Mouse (Mus musculus): ENCODE measurements around the gene Cmtm2a.
"Not testable (repeated sequence)": the region's sequence is repeated elsewhere in the genome, so short reads cannot be mapped to it uniquely, and the experiment has no call there.

Gene Cmtm2a

DNA sequence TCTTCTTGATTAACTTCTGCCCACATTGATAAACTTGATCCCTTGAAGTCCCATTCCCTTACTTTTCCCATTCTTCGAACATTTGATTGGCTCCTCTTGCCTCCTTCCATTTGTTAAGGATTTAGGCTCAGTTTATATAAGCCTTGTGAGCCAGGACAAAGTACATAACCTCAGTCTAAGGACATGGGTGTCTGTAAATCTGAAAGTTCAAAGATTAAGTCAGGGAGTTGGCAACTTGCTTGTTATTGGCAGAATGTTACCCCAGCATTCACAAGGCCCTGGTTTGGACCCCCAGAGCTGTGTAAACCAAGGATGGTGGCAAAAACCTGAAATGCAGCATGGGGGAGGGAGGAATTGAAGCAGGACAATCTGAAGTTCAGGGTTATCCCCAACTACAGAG lies 1.4 kb upstream of the Cmtm2a start:
- DNase-seq (ENCODE audit: low spot score): no peak

DNA sequence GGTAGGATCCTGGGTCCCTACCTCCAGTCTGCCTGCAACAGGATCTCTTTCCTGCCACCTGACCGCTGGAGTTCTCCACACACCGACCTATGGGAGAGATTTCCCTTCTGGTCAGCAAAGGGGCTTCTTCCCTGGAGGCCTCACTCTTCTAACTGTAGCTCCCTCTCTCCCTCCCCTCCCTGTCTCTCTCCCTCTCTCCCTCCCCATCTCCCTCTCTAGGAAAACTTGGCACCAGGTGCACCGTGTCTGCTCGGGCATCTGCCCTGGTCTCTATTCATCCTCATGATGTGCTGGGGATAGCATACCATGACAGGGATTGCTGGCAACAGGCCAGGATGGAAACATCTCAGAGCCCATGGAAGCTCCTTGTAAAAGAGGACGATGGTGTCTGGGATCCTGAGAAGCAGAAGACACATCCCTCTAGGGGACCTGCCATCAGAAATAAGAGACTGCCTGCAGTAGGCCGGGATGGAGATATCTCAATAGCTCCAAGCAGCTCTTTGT lies 24.0 kb downstream of the Cmtm2a start:
- no peak for DNase-seq (ENCODE audit: low spot score)

DNA sequence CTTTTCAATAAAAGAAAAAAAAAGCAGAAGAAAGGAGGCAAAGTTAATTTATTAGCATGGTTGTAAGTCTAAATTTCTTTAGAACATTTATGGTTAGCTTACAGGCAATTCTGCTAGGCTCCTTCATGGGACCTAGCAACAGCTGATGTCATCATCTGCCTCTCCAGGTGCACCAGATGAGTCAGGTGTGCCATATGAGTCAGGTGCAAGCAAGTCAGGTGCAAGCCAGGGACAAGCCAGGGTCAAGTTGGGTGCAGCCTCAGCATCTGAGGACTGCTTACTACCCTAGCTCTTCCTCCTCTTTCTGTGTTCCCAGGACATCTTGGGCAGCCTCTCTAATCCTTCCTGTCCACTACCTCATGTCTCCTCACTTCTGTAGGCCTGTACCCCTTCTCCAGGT lies 24.6 kb downstream of the Cmtm2a start:
- DNase-seq (ENCODE audit: low spot score): no peak

DNA sequence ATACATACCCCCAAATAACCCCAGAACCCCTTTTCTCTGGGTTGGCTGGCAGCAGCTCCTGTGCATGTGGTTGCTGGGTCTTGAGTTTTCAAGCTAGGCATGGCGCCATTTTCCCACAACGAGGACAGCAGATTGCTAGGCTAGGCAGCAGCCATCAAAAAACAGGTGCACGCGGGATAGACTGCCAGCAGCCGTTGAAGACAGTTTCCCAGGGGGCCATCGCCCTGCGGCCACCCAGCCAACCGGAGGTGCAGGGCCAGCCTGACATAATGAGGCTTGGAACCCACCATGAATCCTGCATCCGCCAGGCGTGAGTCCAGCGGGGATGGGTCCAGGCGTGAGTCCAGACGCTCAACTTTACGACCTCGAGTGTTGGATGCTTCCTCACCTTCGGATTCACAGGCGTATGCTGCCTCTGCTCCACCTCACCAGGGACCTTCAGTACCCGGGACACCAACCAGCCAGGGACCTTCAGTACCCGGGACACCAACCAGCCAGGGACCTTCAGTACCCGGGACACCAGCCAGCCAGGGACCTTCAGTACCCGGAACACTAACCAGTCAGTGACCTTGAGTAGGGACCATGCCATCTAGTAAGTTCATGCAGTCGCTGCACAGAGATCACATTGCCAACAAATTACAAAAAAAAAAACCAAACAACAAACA lies 28.6 kb downstream of the Cmtm2a start:
- DNase-seq (ENCODE audit: low spot score): not testable (repeated sequence)

DNA sequence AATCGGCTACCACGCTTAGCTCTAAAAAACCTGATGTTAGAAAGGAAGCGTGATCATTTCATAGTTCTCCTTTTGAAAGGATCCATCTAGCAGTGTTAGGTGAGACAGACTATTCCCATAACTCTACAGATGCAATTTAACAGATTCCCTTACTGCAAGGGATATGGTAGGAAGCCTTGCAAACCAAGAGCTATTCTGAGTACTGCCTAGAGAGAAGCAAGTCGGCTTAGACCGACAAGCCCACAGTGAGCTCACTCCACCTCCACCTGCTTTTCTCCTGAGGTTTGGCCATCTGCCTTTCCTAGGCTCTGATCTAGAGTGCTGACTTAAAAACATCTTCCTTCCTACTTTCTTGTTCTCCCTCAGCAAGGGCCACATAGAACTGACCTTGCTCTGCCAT lies 31.2 kb downstream of the Cmtm2a start:
- not testable (repeated sequence) for DNase-seq (ENCODE audit: low spot score)

DNA sequence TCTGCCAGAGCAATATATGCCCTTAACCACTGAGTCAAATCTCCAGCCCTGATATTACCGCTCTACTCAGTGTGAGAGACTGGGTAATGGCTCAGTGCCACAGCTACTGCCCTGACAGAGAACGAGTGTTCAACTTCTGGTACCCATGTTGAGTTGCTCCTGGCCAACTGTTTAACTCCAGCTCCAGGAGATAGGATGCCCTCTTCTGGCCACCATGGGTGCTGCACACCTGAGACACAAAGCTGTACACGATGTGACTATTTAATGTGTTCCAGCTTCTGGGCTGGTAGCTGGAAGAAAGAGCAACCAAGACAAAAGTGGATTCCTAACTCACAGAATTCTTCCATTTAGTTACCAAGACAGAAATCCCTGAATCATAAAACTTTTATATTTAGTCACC lies 40.0 kb downstream of the Cmtm2a start:
- peak; percentile 15 for DNase-seq (ENCODE audit: low spot score)

DNA sequence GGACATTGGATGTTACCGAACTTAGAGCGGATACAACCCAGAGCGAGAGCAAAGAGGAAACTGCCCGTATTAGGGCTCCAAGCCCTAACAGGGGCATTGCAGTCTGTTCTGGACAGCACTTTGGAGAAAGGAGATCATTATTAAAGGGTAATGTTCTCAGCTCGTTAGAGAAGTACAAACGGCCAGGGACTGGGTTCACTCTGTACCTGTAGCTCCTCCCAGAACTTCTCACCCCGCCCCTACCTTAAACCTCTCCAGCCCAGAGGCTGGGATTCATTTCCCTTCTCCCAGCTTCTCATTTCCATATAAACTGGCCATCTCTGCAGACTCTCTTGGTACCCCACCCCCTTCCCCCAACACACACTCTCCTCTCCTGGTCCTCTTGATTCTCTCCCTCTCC lies 41.5 kb downstream of the Cmtm2a start:
- DNase-seq (ENCODE audit: low spot score): peak; percentile 30

DNA sequence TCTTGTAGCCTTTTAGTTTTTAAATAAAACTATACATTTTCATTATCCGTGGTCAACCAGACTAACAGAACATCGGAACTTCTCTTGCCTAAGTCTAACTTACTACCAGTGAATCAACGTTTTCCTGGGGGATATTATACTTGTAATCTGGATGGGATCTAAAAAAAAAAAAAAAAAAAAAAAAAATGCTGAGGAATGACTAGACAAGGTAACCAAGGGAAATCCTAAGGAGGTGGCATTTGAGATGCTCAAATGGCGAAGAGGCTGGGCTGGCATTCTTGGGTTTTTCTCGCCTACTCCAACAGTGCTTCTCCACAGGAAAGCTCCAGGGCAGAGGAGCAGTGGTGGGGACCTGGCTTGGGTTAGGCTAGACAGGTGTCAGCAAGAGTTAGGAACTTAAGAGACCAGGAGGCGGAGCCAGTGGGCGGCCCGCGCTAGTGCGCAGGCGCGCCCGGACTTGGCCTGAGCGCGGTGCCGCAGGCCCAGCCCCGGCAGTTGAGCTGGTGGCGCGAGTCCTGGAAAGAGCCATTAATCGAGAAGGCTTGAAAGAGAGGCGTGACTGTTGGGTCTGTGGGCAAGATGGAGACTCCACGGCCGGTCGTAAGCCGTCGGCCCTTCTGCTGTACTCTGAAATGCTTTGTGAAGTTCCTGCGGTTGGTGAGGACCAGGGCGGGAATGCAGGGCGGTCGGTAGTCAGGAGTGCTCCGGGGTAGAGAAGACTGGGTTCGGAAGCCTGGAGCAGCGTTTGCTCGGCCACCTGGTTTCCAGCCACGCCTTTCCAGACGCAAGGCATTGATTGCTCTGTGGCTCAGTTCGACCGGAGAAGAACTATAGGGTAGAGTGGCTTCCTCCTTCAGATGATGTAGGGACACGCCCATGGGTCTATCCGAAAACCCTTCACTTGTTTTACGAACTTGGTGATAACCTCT lies 42.3 kb downstream of the Cmtm2a start, which contains the start of gene Cklf:
TSS of gene Cklf (plus strand) at position 423 of the 929 bp plus-strand sequence.
- DNase-seq (ENCODE audit: low spot score): peak; percentile 96

DNA sequence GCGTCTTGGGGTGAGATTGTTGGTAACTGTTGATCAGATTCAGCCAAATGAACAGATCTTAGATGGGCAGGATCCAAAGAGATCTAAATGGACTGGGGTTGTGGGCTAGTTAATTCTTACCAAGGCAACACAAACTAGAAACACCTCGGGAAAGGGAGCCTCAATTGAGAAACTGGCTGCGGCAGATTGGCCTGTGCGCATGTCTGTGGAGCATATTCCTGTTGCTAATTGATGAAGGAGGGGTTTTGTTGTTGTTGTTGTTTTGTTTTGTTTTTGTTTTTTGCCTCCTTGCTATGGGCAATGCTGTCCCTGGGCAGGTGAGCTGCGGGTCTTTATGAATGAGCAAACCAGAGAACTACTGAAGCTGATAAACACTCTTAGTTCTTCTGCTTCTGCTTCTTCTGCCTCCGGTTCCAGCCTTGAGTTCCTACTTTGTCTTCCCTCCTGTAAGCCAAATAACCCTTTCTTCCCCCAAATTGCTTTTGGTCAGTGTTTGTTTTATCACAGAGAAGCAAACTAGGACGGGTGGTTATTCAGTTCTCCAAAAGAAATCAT lies 43.5 kb downstream of the Cmtm2a start:
- no peak for DNase-seq (ENCODE audit: low spot score)

DNA sequence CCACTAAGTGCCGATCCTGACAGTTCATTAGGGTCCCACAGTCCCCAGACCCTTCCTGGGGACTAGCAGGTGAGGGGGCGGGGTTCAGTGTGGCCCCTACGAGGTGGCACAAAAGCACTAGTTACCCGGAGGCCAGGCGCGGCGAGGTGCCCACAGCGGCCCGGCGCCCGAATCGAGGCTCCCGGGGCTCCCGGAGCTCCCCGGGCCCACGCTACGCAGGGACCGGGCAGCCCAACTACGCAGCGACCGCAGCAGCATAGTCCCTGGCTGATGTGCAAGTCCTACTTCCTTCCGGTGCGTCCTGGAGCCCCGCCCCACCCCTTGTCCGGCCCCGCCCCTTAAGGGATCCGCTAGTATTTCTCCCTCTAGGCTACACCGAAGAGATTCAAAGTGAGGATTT lies 44.7 kb downstream of the Cmtm2a start, which contains the start of gene Tk2:
TSS of gene Tk2 (minus strand) at position 283 of the 400 bp plus-strand sequence.
- peak; percentile 82 for DNase-seq (ENCODE audit: low spot score)

DNA sequence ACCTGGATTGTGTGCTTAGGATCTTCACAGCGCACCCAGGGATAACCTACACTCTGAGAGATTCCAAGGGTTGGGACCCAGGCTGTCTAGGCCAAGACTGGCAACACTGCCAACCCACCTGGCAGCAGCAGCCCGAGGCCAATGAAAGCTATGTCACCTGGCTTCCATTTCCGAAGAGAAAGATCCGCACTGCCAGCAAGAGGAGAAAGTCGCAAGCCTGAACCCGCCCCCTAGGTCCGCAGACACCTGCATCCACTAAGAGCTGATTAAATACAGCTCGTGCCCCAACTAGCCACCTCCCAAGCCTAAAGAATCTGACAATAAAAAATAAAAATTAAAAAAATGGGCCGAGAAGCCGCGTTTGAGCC lies 45.1 kb downstream of the Cmtm2a start:
- no peak for DNase-seq (ENCODE audit: low spot score)

DNA sequence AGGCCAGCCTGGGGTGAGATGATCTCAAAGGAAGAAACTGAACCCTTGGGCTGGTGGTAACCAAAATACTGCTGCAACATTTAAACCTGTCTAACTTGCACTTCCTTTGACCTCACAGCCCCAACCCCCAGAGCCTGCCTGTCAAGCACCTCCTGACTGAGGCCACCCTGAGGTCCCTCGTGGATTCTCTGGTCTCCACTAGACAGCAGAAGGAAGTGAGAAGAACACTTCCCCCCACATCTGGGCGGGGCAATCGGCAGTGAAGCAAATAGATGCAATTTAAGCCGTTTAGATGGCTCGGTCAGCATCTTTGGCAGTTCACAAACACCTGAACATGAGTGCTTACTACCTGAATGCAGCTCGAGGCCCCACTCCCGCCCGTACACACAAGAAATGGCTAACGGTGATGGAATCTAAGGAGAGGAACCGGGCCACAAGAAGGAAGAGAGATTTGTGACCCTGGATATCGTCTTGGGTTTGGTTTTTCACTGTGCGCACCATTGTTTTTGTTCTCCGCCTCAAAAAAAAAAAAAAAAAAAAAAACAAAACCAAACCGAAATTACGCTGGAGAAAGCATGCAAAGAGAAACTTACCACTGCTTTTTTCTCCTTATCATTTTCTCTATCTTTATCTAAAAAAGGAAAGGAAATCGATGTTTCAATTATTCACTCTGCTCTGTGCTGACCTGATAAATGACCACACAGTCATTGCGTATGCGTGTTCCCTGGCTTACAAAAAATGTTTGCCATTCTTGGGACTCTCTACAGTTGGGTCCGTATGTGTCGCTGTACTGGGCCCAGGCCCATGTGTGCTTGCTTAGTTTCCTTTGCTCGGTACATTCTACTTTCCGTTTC lies 45.7 kb downstream of the Cmtm2a start:
- DNase-seq (ENCODE audit: low spot score): no peak

DNA sequence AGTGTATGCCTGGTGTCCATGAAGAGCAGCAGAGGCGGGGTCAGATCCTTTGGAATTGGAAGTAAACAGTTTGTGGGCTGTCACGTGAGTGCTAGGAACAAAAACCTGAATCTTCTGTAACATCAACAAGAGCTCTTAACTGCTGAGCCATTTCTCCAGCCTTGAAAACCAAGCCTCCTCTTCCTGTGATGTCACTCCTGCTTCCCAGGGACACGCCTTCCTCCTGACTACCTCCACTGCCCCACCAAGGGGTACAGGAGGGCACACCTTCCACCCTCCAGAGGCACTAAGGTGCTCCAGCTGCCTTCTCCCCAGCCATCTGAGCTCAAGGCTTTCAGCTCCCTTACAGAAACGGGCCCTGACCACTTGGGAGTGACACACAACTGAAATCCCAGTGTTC lies 46.4 kb downstream of the Cmtm2a start:
- no peak for DNase-seq (ENCODE audit: low spot score)

DNA sequence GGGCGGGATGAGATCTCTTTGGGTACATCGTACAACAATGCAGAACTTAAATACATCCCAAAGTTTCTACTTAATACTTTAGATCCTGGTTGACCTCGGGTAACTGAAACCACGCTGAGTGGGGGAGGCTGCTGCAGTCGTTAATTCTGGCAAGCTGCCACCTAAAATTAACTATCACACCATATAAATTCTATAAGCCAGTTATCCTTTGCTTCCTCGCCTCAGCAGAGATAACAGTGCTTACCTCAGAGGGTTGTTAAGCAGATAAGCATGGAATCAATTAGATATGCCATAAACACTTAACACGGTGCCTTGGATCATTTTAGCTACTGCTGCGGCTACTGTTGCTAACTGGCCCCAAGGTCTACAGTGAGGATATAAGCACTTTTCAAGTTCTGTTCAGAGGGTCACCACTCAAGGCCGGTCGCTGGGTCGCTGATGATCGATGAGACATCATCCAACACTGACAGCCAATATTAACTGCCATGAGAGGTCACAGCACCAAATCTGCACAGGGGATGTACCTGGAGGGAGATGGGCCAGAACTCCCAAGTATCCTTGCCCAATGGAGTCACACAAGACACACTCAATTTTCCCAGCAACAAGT lies 50.8 kb downstream of the Cmtm2a start:
- no peak for DNase-seq (ENCODE audit: low spot score)

DNA sequence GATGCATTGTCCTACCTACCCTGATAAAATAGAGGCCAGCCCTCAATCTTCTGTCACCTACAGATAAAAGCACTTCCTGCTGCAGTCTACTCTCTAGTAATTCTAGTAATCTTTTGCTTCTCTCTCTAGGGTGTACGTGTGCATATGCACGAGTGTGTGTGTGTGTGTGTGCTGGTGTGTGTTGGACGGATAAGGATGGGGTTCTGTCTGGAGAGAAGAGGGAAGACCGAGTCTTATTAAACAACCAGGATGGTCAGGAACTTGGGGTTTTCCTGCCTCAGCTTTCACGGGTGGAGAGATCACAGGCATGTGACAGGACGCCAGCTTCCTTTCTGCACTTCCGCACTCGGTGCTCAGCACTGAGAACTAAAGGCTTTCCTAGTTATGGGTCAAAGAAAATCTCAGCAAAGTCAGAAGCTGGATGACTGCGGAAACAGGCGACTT lies 53.5 kb downstream of the Cmtm2a start:
- no peak for DNase-seq (ENCODE audit: low spot score)

DNA sequence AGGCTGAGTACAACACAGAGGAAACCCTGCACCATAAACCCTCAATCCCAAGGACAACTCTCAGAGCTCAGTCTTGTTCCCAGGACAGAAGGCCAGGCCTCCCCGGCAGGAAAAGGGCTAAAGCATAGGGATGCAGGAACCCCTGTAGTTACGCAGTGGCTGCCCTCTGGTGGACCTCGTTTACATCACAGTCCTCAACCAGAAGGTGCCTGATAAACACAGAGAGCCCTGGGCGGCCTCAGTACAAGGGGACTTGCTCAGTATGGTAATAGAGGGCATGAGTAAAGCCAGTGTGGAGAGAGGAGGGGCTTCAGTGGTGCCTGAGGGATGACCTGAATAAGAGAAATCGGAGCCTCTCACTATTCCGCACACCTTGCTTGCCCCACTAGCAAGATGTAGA lies 58.4 kb downstream of the Cmtm2a start:
- peak; percentile 43 for DNase-seq (ENCODE audit: low spot score)

DNA sequence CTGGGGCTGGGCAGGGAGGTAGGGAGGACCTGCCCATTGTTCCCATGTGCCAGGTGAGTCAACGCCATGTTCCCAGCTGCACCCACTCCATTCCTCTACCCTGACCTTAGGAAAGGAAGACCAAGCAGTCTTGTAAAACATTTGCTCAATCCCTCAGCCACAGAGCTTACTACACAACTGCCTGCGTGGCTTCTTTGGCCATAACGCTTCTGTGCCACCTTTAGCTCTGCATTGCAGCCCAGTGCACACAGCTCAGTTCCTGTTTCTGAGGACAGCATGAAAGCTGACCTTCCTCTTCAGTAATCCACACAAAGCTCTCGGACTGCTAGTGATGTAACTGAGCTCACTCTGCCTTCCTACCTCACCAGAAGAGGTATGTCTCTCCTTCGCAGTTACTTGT lies 60.1 kb downstream of the Cmtm2a start:
- no peak for DNase-seq (ENCODE audit: low spot score)

DNA sequence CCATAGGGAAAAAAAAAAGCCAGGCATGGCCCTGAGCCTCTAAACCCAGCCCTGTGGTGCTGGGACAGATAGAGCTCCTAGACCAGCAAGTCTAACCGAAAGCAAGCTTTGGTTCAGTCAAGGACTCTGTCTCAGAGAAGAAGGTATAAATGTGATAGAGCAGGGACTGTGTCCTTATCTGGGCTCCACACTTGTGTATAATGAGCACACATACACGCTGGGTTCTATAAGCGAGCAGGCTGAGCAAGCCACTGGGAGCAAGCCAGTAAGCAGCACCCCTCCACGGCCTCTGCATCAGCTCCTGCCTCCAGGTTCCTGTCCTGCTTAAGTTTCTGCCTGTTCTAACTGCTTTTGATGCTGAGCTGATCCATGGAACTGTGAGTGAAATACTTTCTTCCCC lies 60.9 kb downstream of the Cmtm2a start:
- DNase-seq (ENCODE audit: low spot score): no peak
